Mouse (Mus musculus): ENCODE results near the gene Kcnj6. TPM values are rescaled to one million over a fixed set of nuclear protein-coding genes. Genes with fewer than 3 reads are reported as not detected.

Kcnj6 gene
- polyA plus RNA-seq, 1 experiment: 9.7 TPM

DNA sequence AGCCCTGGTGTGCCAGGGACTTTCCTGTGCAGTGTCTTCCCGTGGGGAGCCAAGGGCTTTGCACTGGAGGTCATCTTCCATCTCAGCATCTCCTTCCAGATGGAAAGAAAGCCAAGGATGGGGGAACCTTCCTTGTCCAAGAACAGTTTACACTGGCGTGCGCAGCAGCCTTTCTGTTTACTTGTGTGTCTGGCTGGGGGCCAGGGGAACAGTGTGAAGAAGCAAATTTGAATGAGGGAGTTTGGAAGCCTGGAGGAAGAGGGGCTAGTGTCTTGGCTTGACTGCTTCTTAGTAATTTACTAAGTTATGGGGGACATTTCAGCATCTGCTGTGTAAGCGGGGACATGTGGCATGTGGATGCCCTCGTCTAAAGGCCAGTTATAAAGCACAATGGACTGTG lies 50.7 kb downstream of the Kcnj6 start:
- Histone ChIP-seq H3K4me1 (ENCODE audit: control insufficient read depth, insufficient read depth, low read length) (no peaks in the 10 kb centered on the region), H3K27ac (ENCODE audit: control insufficient read depth, insufficient read depth, low read depth, low read length) (no peak overlapping the region), H3K4me3 (ENCODE audit: control insufficient read depth, low read depth, low read length) (no peak overlapping the region), H3K27me3 (ENCODE audit: control insufficient read depth, insufficient read depth, low read length) (no peaks in the 10 kb centered on the region), H3K36me3 (ENCODE audit: control insufficient read depth, insufficient read depth, low read length) (no peaks in the 10 kb centered on the region)
- TF ChIP-seq POLR2A (IDR thresholded peaks at IDR 0.05; ENCODE audit: control insufficient read depth, low read depth, low read length): no peak
- TF ChIP-seq CTCF (IDR thresholded peaks at IDR 0.05; ENCODE audit: control insufficient read depth, insufficient read depth, insufficient replicate concordance, low read depth, low read length): no peak

DNA sequence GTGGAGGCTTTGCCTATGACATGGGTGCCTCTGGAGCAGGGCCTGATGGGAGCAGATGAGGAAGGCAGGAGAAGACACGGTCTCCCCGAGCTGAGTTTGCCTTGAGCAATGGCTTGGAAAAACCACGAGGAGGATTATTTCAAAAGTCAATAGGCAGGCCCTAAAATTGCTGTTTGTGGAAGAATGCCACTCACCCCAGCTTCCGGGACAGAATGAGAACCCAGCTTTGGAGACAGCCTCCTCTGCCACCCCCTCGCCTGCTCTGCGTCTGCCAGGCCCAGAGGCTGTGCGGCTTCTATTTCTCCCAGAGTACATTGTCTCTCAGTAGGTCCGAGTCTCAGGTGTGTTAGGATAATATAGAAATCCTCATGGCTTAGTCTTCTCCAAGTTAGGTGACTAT lies 64.8 kb downstream of the Kcnj6 start:
- no peaks in the 10 kb centered on the region for H3K27me3 ChIP-seq (ENCODE audit: control insufficient read depth, insufficient read depth, low read length)
- TF ChIP-seq POLR2A (IDR thresholded peaks at IDR 0.05; ENCODE audit: control insufficient read depth, low read depth, low read length): no peak
- TF ChIP-seq CTCF (IDR thresholded peaks at IDR 0.05; ENCODE audit: control insufficient read depth, insufficient read depth, insufficient replicate concordance, low read depth, low read length): no peak
- H3K4me1 ChIP-seq (ENCODE audit: control insufficient read depth, insufficient read depth, low read length): peaks cover 3% of the 10 kb centered on the region; the same call in 1 of the 2 replicates
- H3K36me3 ChIP-seq (ENCODE audit: control insufficient read depth, insufficient read depth, low read length): no peaks in the 10 kb centered on the region
- peak overlapping the region; percentile 13 for H3K4me3 ChIP-seq (ENCODE audit: control insufficient read depth, low read depth, low read length)
- no peak overlapping the region for H3K27ac ChIP-seq (ENCODE audit: control insufficient read depth, insufficient read depth, low read depth, low read length)

DNA sequence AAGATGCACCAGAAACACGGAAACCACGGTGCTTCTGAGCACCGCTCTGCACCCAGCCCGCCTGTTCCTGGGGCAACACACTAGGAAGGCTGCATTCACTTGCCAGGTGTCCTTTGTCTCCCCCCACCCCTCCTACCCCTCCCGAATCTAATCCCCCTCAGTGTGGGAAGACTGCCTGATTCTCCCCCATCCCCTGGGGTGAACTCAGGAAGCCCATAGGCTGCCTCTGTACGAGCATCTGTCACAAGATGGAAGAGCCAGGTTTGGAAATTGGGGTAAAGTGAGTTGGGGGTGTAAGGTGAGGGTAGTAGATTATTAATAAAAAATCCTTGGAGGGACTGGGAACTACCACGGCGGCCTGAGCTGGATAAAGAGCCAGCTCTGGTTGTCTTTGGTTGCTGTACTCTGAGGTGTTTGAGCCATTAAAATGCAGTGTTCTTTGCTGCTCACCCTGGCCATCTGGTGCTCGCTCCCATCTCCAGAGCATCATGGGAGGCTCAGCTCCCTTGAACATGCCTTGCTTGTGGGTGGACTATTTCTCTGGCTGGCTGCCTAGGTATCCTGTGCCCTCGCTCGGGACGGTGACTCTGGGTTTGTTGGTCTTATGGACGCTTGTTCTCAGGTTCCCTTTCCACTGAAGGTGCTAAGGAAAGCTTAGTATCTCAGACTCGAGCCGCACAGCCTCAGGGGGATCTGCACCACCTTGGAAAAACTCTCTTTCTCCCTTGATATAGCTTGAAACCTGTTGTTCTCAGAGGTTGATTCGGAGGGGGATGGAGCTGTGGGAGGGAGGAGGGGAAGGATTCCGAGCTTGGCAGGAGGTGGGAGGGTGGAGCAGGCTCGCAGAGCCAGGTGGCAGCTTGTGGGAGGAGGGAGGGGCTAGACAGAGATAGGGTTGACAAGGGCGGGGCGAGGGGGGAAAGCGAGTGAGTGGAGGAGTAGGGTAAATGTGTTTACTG lies 65.9 kb downstream of the Kcnj6 start:
- Histone ChIP-seq H3K4me1 (ENCODE audit: control insufficient read depth, insufficient read depth, low read length) (peaks cover 3% of the 10 kb centered on the region; the same call in 1 of the 2 replicates), H3K27me3 (ENCODE audit: control insufficient read depth, insufficient read depth, low read length) (no peaks in the 10 kb centered on the region), H3K4me3 (ENCODE audit: control insufficient read depth, low read depth, low read length) (no peak overlapping the region), H3K27ac (ENCODE audit: control insufficient read depth, insufficient read depth, low read depth, low read length) (no peak overlapping the region), H3K36me3 (ENCODE audit: control insufficient read depth, insufficient read depth, low read length) (no peaks in the 10 kb centered on the region)
- TF ChIP-seq CTCF (IDR thresholded peaks at IDR 0.05; ENCODE audit: control insufficient read depth, insufficient read depth, insufficient replicate concordance, low read depth, low read length): no peak
- TF ChIP-seq POLR2A (IDR thresholded peaks at IDR 0.05; ENCODE audit: control insufficient read depth, low read depth, low read length): no peak

GRCm38 (mm10) chr16:94925364-94925763 lies 72.1 kb downstream of the Kcnj6 start:
- Histone ChIP-seq H3K36me3 (ENCODE audit: control insufficient read depth, insufficient read depth, low read length) (no peaks in the 10 kb centered on the region), H3K27ac (ENCODE audit: control insufficient read depth, insufficient read depth, low read depth, low read length) (no peak overlapping the region), H3K4me1 (ENCODE audit: control insufficient read depth, insufficient read depth, low read length) (no peaks in the 10 kb centered on the region), H3K27me3 (ENCODE audit: control insufficient read depth, insufficient read depth, low read length) (no peaks in the 10 kb centered on the region), H3K4me3 (ENCODE audit: control insufficient read depth, low read depth, low read length) (no peak overlapping the region)
- TF ChIP-seq POLR2A (IDR thresholded peaks at IDR 0.05; ENCODE audit: control insufficient read depth, low read depth, low read length): no peak
- TF ChIP-seq CTCF (IDR thresholded peaks at IDR 0.05; ENCODE audit: control insufficient read depth, insufficient read depth, insufficient replicate concordance, low read depth, low read length): no peak

GRCm38 (mm10) chr16:94919177-94919576 lies 78.3 kb downstream of the Kcnj6 start:
- Histone ChIP-seq H3K4me1 (ENCODE audit: control insufficient read depth, insufficient read depth, low read length) (no peaks in the 10 kb centered on the region), H3K27me3 (ENCODE audit: control insufficient read depth, insufficient read depth, low read length) (no peaks in the 10 kb centered on the region), H3K27ac (ENCODE audit: control insufficient read depth, insufficient read depth, low read depth, low read length) (no peak overlapping the region), H3K36me3 (ENCODE audit: control insufficient read depth, insufficient read depth, low read length) (no peaks in the 10 kb centered on the region), H3K4me3 (ENCODE audit: control insufficient read depth, low read depth, low read length) (no peak overlapping the region)
- TF ChIP-seq POLR2A (IDR thresholded peaks at IDR 0.05; ENCODE audit: control insufficient read depth, low read depth, low read length) (no peak), CTCF (IDR thresholded peaks at IDR 0.05; ENCODE audit: control insufficient read depth, insufficient read depth, insufficient replicate concordance, low read depth, low read length) (no peak)

- Histone ChIP-seq H3K27me3 (ENCODE audit: control insufficient read depth, insufficient read depth, low read length) (no peaks in the 10 kb centered on the region), H3K27ac (ENCODE audit: control insufficient read depth, insufficient read depth, low read depth, low read length) (no peak overlapping the region), H3K36me3 (ENCODE audit: control insufficient read depth, insufficient read depth, low read length) (no peaks in the 10 kb centered on the region), H3K4me3 (ENCODE audit: control insufficient read depth, low read depth, low read length) (no peak overlapping the region), H3K4me1 (ENCODE audit: control insufficient read depth, insufficient read depth, low read length) (no peaks in the 10 kb centered on the region)
- TF ChIP-seq POLR2A (IDR thresholded peaks at IDR 0.05; ENCODE audit: control insufficient read depth, low read depth, low read length): no peak
- TF ChIP-seq CTCF (IDR thresholded peaks at IDR 0.05; ENCODE audit: control insufficient read depth, insufficient read depth, insufficient replicate concordance, low read depth, low read length): no peak
Observed at GRCm38 (mm10) chr16:94906026-94906425, 91.5 kb downstream of the Kcnj6 start.

- Histone ChIP-seq H3K4me1 (ENCODE audit: control insufficient read depth, insufficient read depth, low read length) (no peaks in the 10 kb centered on the region), H3K27ac (ENCODE audit: control insufficient read depth, insufficient read depth, low read depth, low read length) (no peak overlapping the region), H3K27me3 (ENCODE audit: control insufficient read depth, insufficient read depth, low read length) (no peaks in the 10 kb centered on the region), H3K4me3 (ENCODE audit: control insufficient read depth, low read depth, low read length) (no peak overlapping the region), H3K36me3 (ENCODE audit: control insufficient read depth, insufficient read depth, low read length) (no peaks in the 10 kb centered on the region)
- TF ChIP-seq POLR2A (IDR thresholded peaks at IDR 0.05; ENCODE audit: control insufficient read depth, low read depth, low read length): no peak
- TF ChIP-seq CTCF (IDR thresholded peaks at IDR 0.05; ENCODE audit: control insufficient read depth, insufficient read depth, insufficient replicate concordance, low read depth, low read length): no peak
Observed at GRCm38 (mm10) chr16:94898832-94899231, 98.7 kb downstream of the Kcnj6 start.
